Mouse (Mus musculus): ENCODE data around the gene Slc25a21. TPM values are rescaled to one million over a fixed set of nuclear protein-coding genes. Genes with fewer than 3 reads are reported as not detected.

Slc25a21 gene
- polyA plus RNA-seq, 1 experiment from 2014 or later: 0.84 TPM

- H3K4me2 ChIP-seq (replicated peaks): no peak overlapping the region
- H3K36me3 ChIP-seq: no peaks in the 10 kb centered on the region
- no peaks in the 10 kb centered on the region for H3K27me3 ChIP-seq
- no peak overlapping the region for H3K4me3 ChIP-seq (replicated peaks)
- 0 out of 2 replicates have a peak overlapping the region, but pooled peaks have one; percentile 13 for H3K27ac ChIP-seq (replicated peaks)
- H3K9me3 ChIP-seq (replicated peaks): no peaks in the 10 kb centered on the region
- 26% methylated on average over 5 of the region's 5 CpGs for WGBS
- H3K4me1 ChIP-seq: no peaks in the 10 kb centered on the region
- 0 out of 2 replicates have a peak, but pooled peaks have one; percentile 39 for ATAC-seq (ENCODE audit: insufficient number of reproducible peaks, low FRiP score, low TSS enrichment, low read depth)
- H3K9ac ChIP-seq: no peak overlapping the region
These were observed 17.6 kb downstream of the Slc25a21 start for GRCm38 (mm10) chr12:57179465-57180188.

- Histone ChIP-seq H3K9me3 (replicated peaks) (no peaks in the 10 kb centered on the region), H3K27ac (replicated peaks) (no peak overlapping the region), H3K4me3 (replicated peaks) (no peak overlapping the region), H3K4me1 (no peaks in the 10 kb centered on the region), H3K4me2 (replicated peaks) (no peak overlapping the region), H3K9ac (no peak overlapping the region), H3K36me3 (no peaks in the 10 kb centered on the region), H3K27me3 (no peaks in the 10 kb centered on the region)
- no peak for ATAC-seq (ENCODE audit: insufficient number of reproducible peaks, low FRiP score, low TSS enrichment, low read depth)
These were observed 18.5 kb downstream of the Slc25a21 start for GRCm38 (mm10) chr12:57178818-57179217.

- 66% methylated on average over 2 of the region's 2 CpGs for WGBS
These were observed 34.0 kb downstream of the Slc25a21 start for GRCm38 (mm10) chr12:57163294-57163693.

GRCm38 (mm10) chr12:57162840-57163239 is 34.4 kb downstream of the Slc25a21 start:
- Histone ChIP-seq H3K27me3 (no peaks in the 10 kb centered on the region), H3K9me3 (replicated peaks) (no peaks in the 10 kb centered on the region), H3K36me3 (no peaks in the 10 kb centered on the region), H3K9ac (no peak overlapping the region), H3K4me2 (replicated peaks) (no peak overlapping the region), H3K27ac (replicated peaks) (no peak overlapping the region), H3K4me3 (replicated peaks) (no peak overlapping the region), H3K4me1 (no peaks in the 10 kb centered on the region)
- WGBS: 64% methylated on average over 3 of the region's 3 CpGs
- ATAC-seq (ENCODE audit: insufficient number of reproducible peaks, low FRiP score, low TSS enrichment, low read depth): no peak

More at GRCm38 (mm10) chr12:57163294-57163693, 34.0 kb downstream of the Slc25a21 start:
- H3K9me3 ChIP-seq (replicated peaks): no peaks in the 10 kb centered on the region
- H3K27me3 ChIP-seq: no peaks in the 10 kb centered on the region
- no peaks in the 10 kb centered on the region for H3K4me1 ChIP-seq
- ATAC-seq (ENCODE audit: insufficient number of reproducible peaks, low FRiP score, low TSS enrichment, low read depth): no peak
- no peak overlapping the region for H3K4me2 ChIP-seq (replicated peaks)
- no peak overlapping the region for H3K9ac ChIP-seq
- no peak overlapping the region for H3K27ac ChIP-seq (replicated peaks)
- H3K36me3 ChIP-seq: no peaks in the 10 kb centered on the region
- H3K4me3 ChIP-seq (replicated peaks): no peak overlapping the region

- H3K4me3 ChIP-seq (replicated peaks): no peak overlapping the region
- WGBS: 75% methylated on average over 6 of the region's 6 CpGs
These were observed 37.4 kb downstream of the Slc25a21 start for GRCm38 (mm10) chr12:57159904-57160303.

GRCm38 (mm10) chr12:57158266-57158665 is 39.0 kb downstream of the Slc25a21 start:
- 25% methylated on average over 3 of the region's 3 CpGs for WGBS
- no peak overlapping the region for H3K27ac ChIP-seq (replicated peaks)
- no peaks in the 10 kb centered on the region for H3K36me3 ChIP-seq
- H3K27me3 ChIP-seq: no peaks in the 10 kb centered on the region
- H3K4me2 ChIP-seq (replicated peaks): no peak overlapping the region
- no peaks in the 10 kb centered on the region for H3K9me3 ChIP-seq (replicated peaks)
- H3K4me3 ChIP-seq (replicated peaks): no peak overlapping the region
- no peak for ATAC-seq (ENCODE audit: insufficient number of reproducible peaks, low FRiP score, low TSS enrichment, low read depth)
- H3K9ac ChIP-seq: no peak overlapping the region
- no peaks in the 10 kb centered on the region for H3K4me1 ChIP-seq

More at GRCm38 (mm10) chr12:57159904-57160303, 37.4 kb downstream of the Slc25a21 start:
- Histone ChIP-seq H3K4me1 (no peaks in the 10 kb centered on the region), H3K9ac (no peak overlapping the region), H3K9me3 (replicated peaks) (no peaks in the 10 kb centered on the region), H3K36me3 (no peaks in the 10 kb centered on the region), H3K4me2 (replicated peaks) (no peak overlapping the region), H3K27me3 (no peaks in the 10 kb centered on the region), H3K27ac (replicated peaks) (no peak overlapping the region)
- ATAC-seq (ENCODE audit: insufficient number of reproducible peaks, low FRiP score, low TSS enrichment, low read depth): no peak

- WGBS: 24% methylated on average over 1 of the region's 1 CpGs
- no peak for ATAC-seq (ENCODE audit: insufficient number of reproducible peaks, low FRiP score, low TSS enrichment, low read depth)
- Histone ChIP-seq H3K4me3 (replicated peaks) (no peak overlapping the region), H3K4me1 (0 out of 2 replicates have a peak, but pooled peaks cover 5% of the 10 kb centered on the region), H3K27ac (replicated peaks) (no peak overlapping the region), H3K27me3 (no peaks in the 10 kb centered on the region), H3K9ac (no peak overlapping the region), H3K4me2 (replicated peaks) (no peak overlapping the region), H3K36me3 (no peaks in the 10 kb centered on the region), H3K9me3 (replicated peaks) (no peaks in the 10 kb centered on the region)
These were observed 58.3 kb downstream of the Slc25a21 start for GRCm38 (mm10) chr12:57138937-57139336.

GRCm38 (mm10) chr12:57137809-57138208 is 59.5 kb downstream of the Slc25a21 start:
- Histone ChIP-seq H3K27me3 (no peaks in the 10 kb centered on the region), H3K4me1 (0 out of 2 replicates have a peak, but pooled peaks cover 5% of the 10 kb centered on the region), H3K9me3 (replicated peaks) (no peaks in the 10 kb centered on the region), H3K4me2 (replicated peaks) (no peak overlapping the region), H3K27ac (replicated peaks) (no peak overlapping the region), H3K36me3 (no peaks in the 10 kb centered on the region), H3K9ac (no peak overlapping the region), H3K4me3 (replicated peaks) (no peak overlapping the region)
- ATAC-seq (ENCODE audit: insufficient number of reproducible peaks, low FRiP score, low TSS enrichment, low read depth): no peak
- WGBS: 28% methylated on average over 2 of the region's 2 CpGs

- Histone ChIP-seq H3K9ac (no peak overlapping the region), H3K4me3 (replicated peaks) (no peak overlapping the region), H3K4me1 (peaks cover 7% of the 10 kb centered on the region), H3K9me3 (replicated peaks) (no peaks in the 10 kb centered on the region), H3K27me3 (no peaks in the 10 kb centered on the region), H3K27ac (replicated peaks) (0 out of 2 replicates have a peak overlapping the region, but pooled peaks have one; percentile 39), H3K4me2 (replicated peaks) (no peak overlapping the region), H3K36me3 (no peaks in the 10 kb centered on the region)
- 12% methylated on average over 8 of the region's 8 CpGs for WGBS
- no peak for ATAC-seq (ENCODE audit: insufficient number of reproducible peaks, low FRiP score, low TSS enrichment, low read depth)
These were observed 78.7 kb downstream of the Slc25a21 start for GRCm38 (mm10) chr12:57118602-57119001.

- Histone ChIP-seq H3K4me3 (replicated peaks) (no peak overlapping the region), H3K27me3 (no peaks in the 10 kb centered on the region), H3K4me2 (replicated peaks) (no peak overlapping the region), H3K9me3 (replicated peaks) (no peaks in the 10 kb centered on the region), H3K4me1 (peaks cover 4% of the 10 kb centered on the region; the same call in 1 of the 2 replicates), H3K27ac (replicated peaks) (no peak overlapping the region), H3K36me3 (no peaks in the 10 kb centered on the region), H3K9ac (no peak overlapping the region)
- WGBS: 45% methylated on average over 10 of the region's 10 CpGs
- no peak for ATAC-seq (ENCODE audit: insufficient number of reproducible peaks, low FRiP score, low TSS enrichment, low read depth)
These were observed 81.8 kb downstream of the Slc25a21 start for GRCm38 (mm10) chr12:57115516-57115915.

- Histone ChIP-seq H3K27me3 (no peaks in the 10 kb centered on the region), H3K9ac (no peak overlapping the region), H3K27ac (replicated peaks) (no peak overlapping the region), H3K36me3 (no peaks in the 10 kb centered on the region), H3K4me3 (replicated peaks) (no peak overlapping the region), H3K9me3 (replicated peaks) (no peaks in the 10 kb centered on the region), H3K4me1 (no peaks in the 10 kb centered on the region), H3K4me2 (replicated peaks) (no peak overlapping the region)
- ATAC-seq (ENCODE audit: insufficient number of reproducible peaks, low FRiP score, low TSS enrichment, low read depth): no peak
- WGBS: 56% methylated on average over 4 of the region's 4 CpGs
These were observed 87.9 kb downstream of the Slc25a21 start for GRCm38 (mm10) chr12:57109363-57109762.

GRCm38 (mm10) chr12:57102322-57102721 is 95.0 kb downstream of the Slc25a21 start:
- no peak overlapping the region for H3K9ac ChIP-seq
- H3K4me3 ChIP-seq (replicated peaks): no peak overlapping the region
- no peak for ATAC-seq (ENCODE audit: insufficient number of reproducible peaks, low FRiP score, low TSS enrichment, low read depth)
- H3K9me3 ChIP-seq (replicated peaks): no peaks in the 10 kb centered on the region
- WGBS: 74% methylated on average over 1 of the region's 1 CpGs
- no peak overlapping the region for H3K27ac ChIP-seq (replicated peaks)
- no peaks in the 10 kb centered on the region for H3K36me3 ChIP-seq
- no peak overlapping the region for H3K4me2 ChIP-seq (replicated peaks)
- H3K27me3 ChIP-seq: no peaks in the 10 kb centered on the region
- H3K4me1 ChIP-seq: no peaks in the 10 kb centered on the region

Data from embryonic facial prominence, embryonic 15.5 days (tissue).